Mouse (Mus musculus): ENCODE measurements around the gene Trpm4. TPM values are rescaled to one million over a fixed set of nuclear protein-coding genes. Genes with fewer than 3 reads are reported as not detected.

The Trpm4 gene
- polyA plus RNA-seq (2021; fragmentation: Nextera tagmentation): 10.1 and 12.4 TPM in 2 replicates
- long read RNA-seq, experiment 1, partial matches to known transcripts: 4 of 7 reads
- long read RNA-seq, experiment 1, other reads (novel, unspliced or antisense): 2 of 7 reads
- long read RNA-seq, experiment 2, full-length matches to known transcripts: 3 of 21 reads
- long read RNA-seq, experiment 2, partial matches to known transcripts: 4 of 21 reads
- long read RNA-seq, experiment 2, other reads (novel, unspliced or antisense): 14 of 21 reads

GRCm38 (mm10) chr7:45333431-45333982 lies at the start of gene Trpm4:
Gene Trpm4 (minus strand): TSS chr7:45333780.

GRCm38 (mm10) chr7:45370475-45371311 lies 37.1 kb upstream of the Trpm4 start, which contains the start of gene Lin7b:
Gene Lin7b (minus strand): TSS chr7:45370583.

GRCm38 (mm10) chr7:45366652-45367019 lies 33.1 kb upstream of the Trpm4 start, which contains the start of gene Ppfia3:
Gene Ppfia3 (minus strand): TSS chr7:45367019.

GRCm38 (mm10) chr7:45335056-45335455 lies 1.5 kb upstream of the Trpm4 start, which contains the start of gene Hrc:
Gene Hrc (plus strand): TSS chr7:45335290.

GRCm38 (mm10) chr7:45277136-45277760 lies 56.3 kb downstream of the Trpm4 start, which contains the start of gene Slc6a21:
Gene Slc6a21 (plus strand): TSS chr7:45277513.

Other genes with a start within 250 kb of the Trpm4 start
- 26.1 and 29.3 TPM in 2 replicates for gene Rcn3, start 241.6 kb downstream of the Trpm4 start, polyA plus RNA-seq (2021; fragmentation: Nextera tagmentation)
- gene Fcgrt, start 229.9 kb downstream of the Trpm4 start, polyA plus RNA-seq (2021; fragmentation: Nextera tagmentation): 28.3 and 34.8 TPM in 2 replicates
- gene Rps11, start 209.3 kb downstream of the Trpm4 start, polyA plus RNA-seq (2021; fragmentation: Nextera tagmentation): 1,326 and 1,360 TPM in 2 replicates
- 1,601 and 1,782 TPM in 2 replicates for gene Rpl13a, start 205.0 kb downstream of the Trpm4 start, polyA plus RNA-seq (2021; fragmentation: Nextera tagmentation)
- gene Gm45713, start 197.5 kb downstream of the Trpm4 start, polyA plus RNA-seq (2021; fragmentation: Nextera tagmentation): not detected in 2 replicates
- 0.68 and 1.4 TPM in 2 replicates for gene Flt3l, start 197.3 kb downstream of the Trpm4 start, polyA plus RNA-seq (2021; fragmentation: Nextera tagmentation)
- gene Pih1d1, start 179.5 kb downstream of the Trpm4 start, polyA plus RNA-seq (2021; fragmentation: Nextera tagmentation): 40.3 and 47.7 TPM in 2 replicates
- 4.6 and 5.2 TPM in 2 replicates for gene Aldh16a1, start 179.2 kb downstream of the Trpm4 start, polyA plus RNA-seq (2021; fragmentation: Nextera tagmentation)
- 52.3 and 68.3 TPM in 2 replicates for gene Slc17a7, start 169.8 kb downstream of the Trpm4 start, polyA plus RNA-seq (2021; fragmentation: Nextera tagmentation)
- gene Gfy, start 154.2 kb downstream of the Trpm4 start, polyA plus RNA-seq (2021; fragmentation: Nextera tagmentation): not detected in 2 replicates
- gene Pth2, start 152.8 kb downstream of the Trpm4 start, polyA plus RNA-seq (2021; fragmentation: Nextera tagmentation): not detected in 2 replicates
- 1.2 and 1.4 TPM in 2 replicates for gene Ccdc155, start 128.9 kb downstream of the Trpm4 start, polyA plus RNA-seq (2021; fragmentation: Nextera tagmentation)
- 5.1 and 7.3 TPM in 2 replicates for gene Dkkl1, start 121.6 kb downstream of the Trpm4 start, polyA plus RNA-seq (2021; fragmentation: Nextera tagmentation)
- 0.51 and 0.59 TPM in 2 replicates for gene Tead2, start 118.0 kb downstream of the Trpm4 start, polyA plus RNA-seq (2021; fragmentation: Nextera tagmentation)
- gene Cd37, start 94.7 kb downstream of the Trpm4 start, polyA plus RNA-seq (2021; fragmentation: Nextera tagmentation): 11.8 and 14.4 TPM in 2 replicates
- gene Slc6a16, start 92.7 kb downstream of the Trpm4 start, polyA plus RNA-seq (2021; fragmentation: Nextera tagmentation): 1.1 and 1.2 TPM in 2 replicates
- not detected in 2 replicates for gene Slc6a21, start 56.3 kb downstream of the Trpm4 start, polyA plus RNA-seq (2021; fragmentation: Nextera tagmentation)
- gene Hrc, start 1.5 kb upstream of the Trpm4 start, polyA plus RNA-seq (2021; fragmentation: Nextera tagmentation): not detected in 2 replicates
- gene Ppfia3, start 33.2 kb upstream of the Trpm4 start, polyA plus RNA-seq (2021; fragmentation: Nextera tagmentation): 8.7 and 11.6 TPM in 2 replicates
- gene Lin7b, start 36.8 kb upstream of the Trpm4 start, polyA plus RNA-seq (2021; fragmentation: Nextera tagmentation): 214 and 221 TPM in 2 replicates
- 32.6 and 45.3 TPM in 2 replicates for gene Snrnp70, start 62.0 kb upstream of the Trpm4 start, polyA plus RNA-seq (2021; fragmentation: Nextera tagmentation)
- not detected in 2 replicates for gene Kcna7, start 71.9 kb upstream of the Trpm4 start, polyA plus RNA-seq (2021; fragmentation: Nextera tagmentation)
- gene Ntf5, start 79.9 kb upstream of the Trpm4 start, polyA plus RNA-seq (2021; fragmentation: Nextera tagmentation): 0.11 and 0.30 TPM in 2 replicates
- 1.1 TPM in 1 of 2 replicates, not detected in the other for gene Lhb, start 87.0 kb upstream of the Trpm4 start, polyA plus RNA-seq (2021; fragmentation: Nextera tagmentation)
- gene Gys1, start 101.1 kb upstream of the Trpm4 start, polyA plus RNA-seq (2021; fragmentation: Nextera tagmentation): 7.9 and 10.1 TPM in 2 replicates
- gene Ruvbl2, start 104.3 kb upstream of the Trpm4 start, polyA plus RNA-seq (2021; fragmentation: Nextera tagmentation): 50.0 and 53.1 TPM in 2 replicates
- gene Ftl1, start 126.1 kb upstream of the Trpm4 start, polyA plus RNA-seq (2021; fragmentation: Nextera tagmentation): 1,695 and 1,748 TPM in 2 replicates
- 86.7 and 94.4 TPM in 2 replicates for gene Bax, start 133.1 kb upstream of the Trpm4 start, polyA plus RNA-seq (2021; fragmentation: Nextera tagmentation)
- gene Tulp2, start 148.1 kb upstream of the Trpm4 start, polyA plus RNA-seq (2021; fragmentation: Nextera tagmentation): 0.13 and 0.14 TPM in 2 replicates
- not detected in 2 replicates for gene Gm45808, start 153.0 kb upstream of the Trpm4 start, polyA plus RNA-seq (2021; fragmentation: Nextera tagmentation)
- gene Dhdh, start 155.0 kb upstream of the Trpm4 start, polyA plus RNA-seq (2021; fragmentation: Nextera tagmentation): 2.6 and 3.5 TPM in 2 replicates
- 74.5 and 76.8 TPM in 2 replicates for gene Nucb1, start 176.6 kb upstream of the Trpm4 start, polyA plus RNA-seq (2021; fragmentation: Nextera tagmentation)
- gene Ppp1r15a, start 192.5 kb upstream of the Trpm4 start, polyA plus RNA-seq (2021; fragmentation: Nextera tagmentation): 17.6 and 18.2 TPM in 2 replicates
- 0.67 and 1.7 TPM in 2 replicates for gene Plekha4, start 192.6 kb upstream of the Trpm4 start, polyA plus RNA-seq (2021; fragmentation: Nextera tagmentation)
- gene Hsd17b14, start 221.1 kb upstream of the Trpm4 start, polyA plus RNA-seq (2021; fragmentation: Nextera tagmentation): 0.43 TPM in 1 of 2 replicates, not detected in the other
- 7.0 and 8.5 TPM in 2 replicates for gene Bcat2, start 236.4 kb upstream of the Trpm4 start, polyA plus RNA-seq (2021; fragmentation: Nextera tagmentation)

Measured in layer of hippocampus, adult 6 months (tissue).